Mouse (Mus musculus) cerebellum, adult 11-12 months (tissue): Measurements from ENCODE around the gene Vmn1r221.
"Not testable (repeated sequence)": the region's sequence is repeated elsewhere in the genome, so short reads cannot be mapped to it uniquely, and the experiment has no call there.

ENCODE experiments used
- DNase-seq: peaks from one replicate; pipeline ENCODE4 v3.0.0; 2022

The Vmn1r221 gene

GRCm38 (mm10) chr13:23213827-23214226, at the start of gene Vmn1r221:
TSS of gene Vmn1r221 (plus strand) at chr13:23214127.
- not testable (repeated sequence) for DNase-seq

DNA sequence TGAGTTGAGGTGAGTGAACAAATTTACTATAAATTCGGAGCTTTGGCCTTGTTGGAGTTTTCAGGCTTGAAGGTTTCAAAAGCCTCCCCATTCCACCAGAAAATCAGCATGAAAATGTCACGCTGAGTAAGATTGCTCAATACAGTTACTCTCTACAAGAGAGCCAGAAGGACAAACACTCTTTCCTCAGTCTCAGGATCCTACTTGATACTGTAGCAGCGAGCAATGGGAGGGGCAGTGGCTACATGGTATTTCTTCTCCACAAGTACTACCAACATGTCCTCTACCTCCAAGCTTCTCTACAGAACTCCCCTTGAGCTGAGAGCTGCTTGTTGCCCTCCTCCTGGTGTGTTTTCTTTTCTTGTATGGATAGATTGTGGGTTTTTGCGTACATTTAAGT, 47.5 kb upstream of the Vmn1r221 start:
- not testable (repeated sequence) for DNase-seq

GRCm38 (mm10) chr13:23187875-23188274, 26.1 kb upstream of the Vmn1r221 start, which contains the start of gene Vmn1r220:
TSS of gene Vmn1r220 (minus strand) at chr13:23187975.
- DNase-seq, result no peak

GRCm38 (mm10) chr13:23203885-23204284, 10.0 kb upstream of the Vmn1r221 start:
- DNase-seq, result not testable (repeated sequence)

GRCm38 (mm10) chr13:23235847-23236246, 21.9 kb downstream of the Vmn1r221 start, which contains the start of gene Vmn1r222:
TSS of gene Vmn1r222 (minus strand) at chr13:23235947.
- DNase-seq, result not testable (repeated sequence)

DNA sequence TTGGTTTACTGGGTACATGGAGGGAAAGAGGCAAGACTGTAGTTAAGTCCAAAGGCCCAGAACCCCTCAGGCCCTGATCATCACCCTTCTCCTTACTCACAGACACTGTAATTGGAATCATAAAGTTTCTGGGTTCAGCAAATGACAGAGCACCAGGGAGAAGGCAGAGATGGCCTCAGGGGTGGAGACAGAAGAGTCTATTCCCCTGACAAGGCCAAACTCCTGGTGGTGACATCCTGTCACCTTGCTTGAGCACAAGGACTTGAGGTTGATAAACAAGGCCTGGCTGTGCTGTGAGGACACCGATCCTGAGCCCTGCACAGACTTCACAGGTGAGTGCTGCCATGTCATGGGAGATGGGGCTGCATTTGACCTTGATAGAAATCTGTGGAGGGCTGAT, 32.9 kb downstream of the Vmn1r221 start, which contains the start of gene Vmn1r223:
Gene Vmn1r223, plus strand, starts transcription at position 301 of the 400 bp plus-strand sequence.
- not testable (repeated sequence) for DNase-seq

DNA sequence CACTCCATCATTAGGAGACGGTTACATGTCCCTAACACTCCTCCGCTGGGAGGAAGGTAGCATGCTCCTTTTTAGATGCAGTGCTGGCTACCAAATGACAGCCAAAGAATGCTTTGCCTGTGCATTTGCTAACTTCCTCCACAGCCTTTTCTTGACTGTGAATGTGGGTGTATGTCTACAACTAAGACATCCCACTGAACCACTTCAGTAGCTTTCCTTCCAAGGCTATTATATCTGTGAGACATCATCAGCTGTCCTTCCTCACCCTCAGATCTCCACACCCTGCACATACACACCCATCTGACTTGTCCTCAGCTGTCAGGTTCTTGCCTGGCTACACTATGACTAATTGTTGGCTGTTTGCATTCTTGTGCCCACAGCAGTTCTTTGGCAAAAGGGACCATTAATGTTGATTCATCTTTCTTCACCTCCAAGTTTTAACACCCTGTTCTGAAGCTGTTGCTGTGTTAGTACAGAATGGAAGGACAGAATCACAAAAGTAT, 44.7 kb downstream of the Vmn1r221 start:
- DNase-seq, result no peak

DNA sequence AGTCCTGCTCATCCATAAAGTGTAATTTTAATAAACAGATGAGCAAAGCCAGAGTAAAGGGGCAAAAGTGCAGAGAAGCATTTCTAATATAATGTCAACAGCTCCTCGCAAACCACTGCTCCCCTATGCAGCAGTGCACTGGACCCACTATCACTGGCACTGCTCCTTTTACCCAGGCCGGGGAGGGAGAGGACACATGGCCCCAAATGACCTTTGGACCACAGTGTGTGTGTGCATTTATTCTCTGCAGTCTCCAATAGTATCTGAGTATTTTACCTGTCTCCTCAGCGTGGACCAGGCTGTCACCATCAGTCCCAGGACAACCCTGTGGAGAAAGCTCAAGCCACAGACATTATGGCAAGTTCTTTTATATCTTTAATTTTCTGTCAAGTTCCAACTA, 54.7 kb downstream of the Vmn1r221 start:
- DNase-seq, result not testable (repeated sequence)

- DNase-seq, result not testable (repeated sequence)
These were observed 55.2 kb downstream of the Vmn1r221 start for GRCm38 (mm10) chr13:23269127-23269526.

GRCm38 (mm10) chr13:23269681-23270080, 55.8 kb downstream of the Vmn1r221 start:
- no peak for DNase-seq

DNA sequence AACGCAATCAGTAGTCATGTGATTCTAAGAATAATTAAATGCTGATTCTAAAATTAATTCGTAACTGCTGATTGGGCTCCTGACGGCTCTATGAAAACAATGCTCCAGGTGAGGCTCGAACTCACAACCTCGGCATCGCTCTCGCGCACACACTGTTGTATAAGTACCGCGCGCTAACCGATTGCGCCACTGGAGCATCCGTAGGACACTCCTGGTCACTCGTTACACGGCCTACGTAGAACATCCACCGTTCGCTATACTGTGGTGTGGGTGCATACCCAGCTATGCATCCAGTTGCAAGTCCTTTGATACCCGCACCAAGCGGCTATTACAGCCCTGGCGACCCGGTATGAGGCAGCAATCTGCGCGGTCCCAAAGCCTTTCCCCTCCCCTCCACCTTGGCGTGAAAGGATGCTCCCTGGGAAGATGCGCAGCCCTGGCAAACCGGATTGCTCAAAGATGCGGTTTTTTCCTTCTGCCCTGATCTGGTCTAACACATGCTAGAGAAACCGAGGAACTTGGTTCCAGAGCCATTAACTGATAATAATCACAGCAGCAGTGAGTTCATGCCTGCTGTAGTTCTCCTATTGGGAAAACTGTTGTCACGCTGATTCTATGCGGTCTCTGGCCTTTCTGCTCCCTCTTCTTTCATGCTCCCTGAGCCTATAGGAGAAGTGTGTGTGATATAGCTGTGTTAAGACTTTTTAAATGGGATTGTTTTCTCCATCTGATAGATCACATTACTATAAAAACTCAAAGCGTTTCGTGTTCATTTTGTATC, 56.6 kb downstream of the Vmn1r221 start:
- DNase-seq, result no peak
